Mouse (Mus musculus) limb, embryonic 11.5 days (tissue): ENCODE measurements around the gene P2ry2. TPM values are rescaled to one million over a fixed set of nuclear protein-coding genes. Genes with fewer than 3 reads are reported as not detected.

ENCODE experiments used
- ATAC-seq: fragments of 200-750 bp; cut with Nextera tagmentation; 2 replicates; pipeline ENCODE4 v1.8.0; 2017; ENCODE audit warnings: low read depth; ENCODE audit not compliant: insufficient number of reproducible peaks, low FRiP score, low TSS enrichment
- DNase-seq: peaks from one replicate; pipeline ENCODE4 v3.0.0-alpha.2; 2015; ENCODE audit warnings: low spot score
- H3K27ac ChIP-seq: fragments of 300-500 bp; sonication (generic); replicated peaks from 2 replicates; pipeline ENCODE4 v1.5.1; 2014; ENCODE audit warnings: low read depth, mild to moderate bottlenecking, low read length
- H3K27me3 ChIP-seq: fragments of 300-500 bp; sonication (generic); 2 replicates; pipeline ENCODE4 v1.6.1; 2014; ENCODE audit warnings: mild to moderate bottlenecking, low read length, mixed read lengths; ENCODE audit not compliant: control insufficient read depth, insufficient read depth
- H3K36me3 ChIP-seq: fragments of 300-500 bp; sonication (generic); 2 replicates; pipeline ENCODE4 v1.6.1; 2014; ENCODE audit warnings: mild to moderate bottlenecking, low read length, moderate library complexity, mixed read lengths; ENCODE audit not compliant: control insufficient read depth, insufficient read depth
- H3K4me1 ChIP-seq: fragments of 300-500 bp; sonication (generic); 2 replicates; pipeline ENCODE4 v1.6.1; 2014; ENCODE audit warnings: low read length, mixed read lengths; ENCODE audit not compliant: control insufficient read depth, insufficient read depth
- H3K4me2 ChIP-seq: fragments of 300-500 bp; sonication (generic); 2 replicates; pipeline ENCODE4 v1.6.1; 2014; ENCODE audit warnings: low read depth, mild to moderate bottlenecking, moderate library complexity; ENCODE audit not compliant: severe bottlenecking
- H3K4me3 ChIP-seq: fragments of 300-500 bp; sonication (generic); 2 replicates; pipeline ENCODE4 v1.5.1; 2014; ENCODE audit warnings: low read depth, low read length
- H3K9ac ChIP-seq: fragments of 300-500 bp; sonication (generic); 2 replicates; pipeline ENCODE4 v1.6.1; 2014; ENCODE audit warnings: mild to moderate bottlenecking, low read length
- H3K9me3 ChIP-seq: fragments of 300-500 bp; sonication (generic); 2 replicates; pipeline ENCODE4 v1.6.1; 2016; ENCODE audit warnings: low read length; ENCODE audit not compliant: control insufficient read depth
- WGBS: fragments of 180-500 bp; shearing (Covaris S2); extraction: QIAGEN DNeasy Blood & Tissue Kit; methylation state at CpG from one replicate; pipeline ENCODE4 v1.1.7; 2014; 5-methylcytosine and 5-hydroxymethylcytosine counted together
- polyA plus RNA-seq: library from polyadenylated mRNA; unstranded; fragments of >200 nt; fragmentation: Nextera tagmentation; extraction: Ambion mirVana; gene quantifications from 2 replicates; pipeline ENCODE4 v1.2.1, GENCODE M21; 2014

The P2ry2 gene
- polyA plus RNA-seq, 1 experiment from 2014 or later, result 0.40 TPM

DNA sequence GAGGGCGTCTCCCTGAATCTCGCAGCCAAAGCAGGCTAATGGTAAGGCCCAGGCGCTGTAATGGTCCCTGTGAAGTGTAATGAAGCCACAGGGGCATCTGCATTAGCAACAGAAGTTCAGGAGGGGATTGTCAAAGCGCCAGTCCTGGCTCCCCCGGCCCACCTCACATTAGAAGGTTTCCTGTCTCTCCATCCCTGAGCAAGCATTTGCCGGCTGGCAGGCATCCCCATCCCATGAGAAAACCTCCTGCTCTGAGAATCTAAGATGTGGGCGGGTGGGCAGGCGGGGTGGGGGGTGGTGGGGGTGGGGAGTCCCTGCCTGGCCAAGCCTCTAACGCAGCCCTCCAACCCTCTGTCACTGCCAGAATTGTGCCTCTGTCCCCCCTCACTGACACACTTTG is 1.4 kb upstream of the P2ry2 start:
- 0 out of 2 replicates have a peak, but pooled peaks cover 11% of the 10 kb centered on the region for H3K4me1 ChIP-seq
- DNase-seq (no peak), ATAC-seq (no peak)
- H3K4me3 ChIP-seq, result no peak overlapping the region
- WGBS, result 12% methylated on average over 8 of the region's 9 CpGs
- H3K36me3 ChIP-seq, result no peaks in the 10 kb centered on the region
- H3K27ac ChIP-seq, result no peak overlapping the region
- no peak overlapping the region for H3K4me2 ChIP-seq
- H3K9ac ChIP-seq, result no peak overlapping the region
- H3K9me3 ChIP-seq, result no peaks in the 10 kb centered on the region
- H3K27me3 ChIP-seq, result peaks cover 28% of the 10 kb centered on the region

DNA sequence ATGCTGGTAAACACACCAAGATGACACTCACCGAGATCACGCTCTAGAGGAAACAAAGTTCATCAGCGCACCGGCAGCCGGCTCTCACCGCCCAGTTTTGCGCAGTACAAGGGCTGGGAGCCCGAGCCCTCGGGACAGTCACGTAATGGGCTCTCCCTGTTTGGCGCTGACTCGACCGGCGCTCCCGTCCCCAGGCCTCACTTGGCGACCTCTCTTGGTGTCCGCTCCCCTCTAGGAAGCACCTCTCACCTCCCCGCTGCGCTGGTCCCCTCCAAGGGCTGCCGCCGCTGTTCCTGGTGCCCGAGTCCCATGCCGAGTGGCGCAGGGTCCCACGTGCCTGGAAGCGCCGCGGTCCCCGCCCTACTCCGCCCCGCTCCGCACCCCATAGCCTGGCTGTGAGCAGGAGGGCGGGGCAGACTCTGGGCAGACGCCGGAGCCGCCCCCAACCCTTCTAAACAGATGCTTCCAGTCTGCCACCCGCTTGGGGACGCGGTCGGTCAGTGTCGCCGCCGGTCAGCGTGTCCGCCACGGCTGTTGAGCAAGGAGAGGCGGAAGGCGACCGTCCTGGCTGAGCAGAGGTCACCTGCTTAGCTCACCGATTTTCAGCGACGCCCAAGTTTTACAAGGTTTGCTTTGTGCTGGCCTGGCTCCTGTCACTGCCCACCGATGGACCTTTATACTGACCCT is 842 bp downstream of the P2ry2 start:
- Histone ChIP-seq H3K9me3 (no peaks in the 10 kb centered on the region), H3K4me1 (0 out of 2 replicates have a peak, but pooled peaks cover 11% of the 10 kb centered on the region), H3K36me3 (no peaks in the 10 kb centered on the region), H3K27me3 (peaks cover 28% of the 10 kb centered on the region), H3K4me3 (peak overlapping the region; percentile 48), H3K27ac (no peak overlapping the region), H3K9ac (peak overlapping the region; percentile 43; the same call in 1 of the 2 replicates), H3K4me2 (peak overlapping the region; percentile 85)
- ATAC-seq (peak; percentile 90), DNase-seq (peak; percentile 78)
- under 1% methylated on average over 53 of the region's 53 CpGs for WGBS

DNA sequence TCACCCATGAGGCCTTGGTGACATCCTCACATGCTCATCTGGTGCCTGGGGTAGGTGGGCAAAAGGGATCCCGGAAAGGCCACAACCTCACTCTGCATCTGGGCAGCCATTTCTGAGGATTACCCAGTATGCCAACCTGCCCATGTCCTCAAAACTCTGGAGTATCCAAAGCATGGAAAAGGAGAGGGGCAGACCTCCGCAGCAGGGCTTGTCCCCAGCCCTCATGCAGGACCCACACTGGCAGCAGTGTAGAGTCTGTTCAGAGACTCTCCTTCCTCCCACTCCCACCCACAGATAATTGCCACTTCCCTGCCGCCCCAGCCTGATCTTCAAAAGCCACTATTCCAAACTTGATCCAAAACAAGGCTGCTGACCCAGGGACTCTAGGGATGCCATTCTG is 1.9 kb downstream of the P2ry2 start:
- Histone ChIP-seq H3K36me3 (no peaks in the 10 kb centered on the region), H3K27ac (no peak overlapping the region), H3K4me1 (0 out of 2 replicates have a peak, but pooled peaks cover 11% of the 10 kb centered on the region), H3K4me2 (no peak overlapping the region), H3K9me3 (no peaks in the 10 kb centered on the region), H3K27me3 (peaks cover 28% of the 10 kb centered on the region), H3K4me3 (no peak overlapping the region), H3K9ac (no peak overlapping the region)
- DNase-seq (no peak), ATAC-seq (no peak)
- 54% methylated on average over 3 of the region's 3 CpGs for WGBS

DNA sequence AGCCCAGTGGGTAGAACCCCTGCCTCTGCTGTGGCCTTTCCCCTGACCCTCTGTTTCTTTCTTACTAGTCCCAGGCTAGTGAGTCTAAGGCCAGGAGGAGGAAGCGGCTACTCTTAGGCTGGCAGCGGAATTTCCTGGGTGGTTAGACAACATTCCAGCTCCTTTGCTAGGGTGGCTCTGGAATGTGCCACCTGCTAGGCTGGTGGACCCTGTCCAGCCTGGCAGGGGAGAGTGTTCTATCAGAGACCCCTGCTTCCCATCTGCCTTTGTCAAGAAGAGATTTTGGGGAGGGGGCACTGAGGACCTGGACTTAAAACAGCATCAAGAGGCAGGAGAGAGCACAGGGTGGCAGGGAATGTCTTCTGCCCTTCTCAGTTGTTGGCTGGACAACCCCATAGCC is 6.5 kb downstream of the P2ry2 start:
- Histone ChIP-seq H3K27me3 (peaks cover 5% of the 10 kb centered on the region; the same call in 1 of the 2 replicates), H3K4me3 (no peak overlapping the region), H3K9ac (no peak overlapping the region), H3K36me3 (no peaks in the 10 kb centered on the region), H3K4me1 (peaks cover 3% of the 10 kb centered on the region), H3K27ac (no peak overlapping the region), H3K9me3 (no peaks in the 10 kb centered on the region), H3K4me2 (no peak overlapping the region)
- no peak for ATAC-seq
- no peak for DNase-seq
- WGBS, result 72% methylated on average over 2 of the region's 2 CpGs

DNA sequence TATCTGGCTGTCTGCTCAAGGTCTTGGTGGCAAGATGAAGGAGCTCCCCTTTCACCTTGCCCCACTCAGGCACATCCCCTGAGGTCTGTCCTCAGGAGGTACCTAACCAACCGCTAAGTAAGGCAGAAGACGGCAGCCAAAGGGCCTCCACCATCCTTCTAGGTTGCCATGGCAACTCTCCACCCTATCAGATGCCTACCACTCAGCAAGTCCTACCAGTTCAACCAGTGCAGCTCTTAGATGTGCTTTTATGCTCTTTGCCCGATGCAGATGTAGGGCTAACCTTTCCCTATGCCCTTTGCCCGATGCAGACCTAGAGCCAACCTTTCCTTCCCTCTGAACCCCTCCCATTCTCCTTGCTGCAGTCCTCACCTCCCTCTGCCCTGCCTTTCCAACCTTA is 7.5 kb downstream of the P2ry2 start:
- no peak overlapping the region for H3K4me3 ChIP-seq
- H3K27me3 ChIP-seq, result no peaks in the 10 kb centered on the region
- H3K27ac ChIP-seq, result no peak overlapping the region
- no peak overlapping the region for H3K9ac ChIP-seq
- DNase-seq (no peak), ATAC-seq (no peak)
- peaks cover 3% of the 10 kb centered on the region for H3K4me1 ChIP-seq
- no peaks in the 10 kb centered on the region for H3K9me3 ChIP-seq
- H3K4me2 ChIP-seq, result no peak overlapping the region
- H3K36me3 ChIP-seq, result no peaks in the 10 kb centered on the region
- 66% methylated on average over 4 of the region's 4 CpGs for WGBS

DNA sequence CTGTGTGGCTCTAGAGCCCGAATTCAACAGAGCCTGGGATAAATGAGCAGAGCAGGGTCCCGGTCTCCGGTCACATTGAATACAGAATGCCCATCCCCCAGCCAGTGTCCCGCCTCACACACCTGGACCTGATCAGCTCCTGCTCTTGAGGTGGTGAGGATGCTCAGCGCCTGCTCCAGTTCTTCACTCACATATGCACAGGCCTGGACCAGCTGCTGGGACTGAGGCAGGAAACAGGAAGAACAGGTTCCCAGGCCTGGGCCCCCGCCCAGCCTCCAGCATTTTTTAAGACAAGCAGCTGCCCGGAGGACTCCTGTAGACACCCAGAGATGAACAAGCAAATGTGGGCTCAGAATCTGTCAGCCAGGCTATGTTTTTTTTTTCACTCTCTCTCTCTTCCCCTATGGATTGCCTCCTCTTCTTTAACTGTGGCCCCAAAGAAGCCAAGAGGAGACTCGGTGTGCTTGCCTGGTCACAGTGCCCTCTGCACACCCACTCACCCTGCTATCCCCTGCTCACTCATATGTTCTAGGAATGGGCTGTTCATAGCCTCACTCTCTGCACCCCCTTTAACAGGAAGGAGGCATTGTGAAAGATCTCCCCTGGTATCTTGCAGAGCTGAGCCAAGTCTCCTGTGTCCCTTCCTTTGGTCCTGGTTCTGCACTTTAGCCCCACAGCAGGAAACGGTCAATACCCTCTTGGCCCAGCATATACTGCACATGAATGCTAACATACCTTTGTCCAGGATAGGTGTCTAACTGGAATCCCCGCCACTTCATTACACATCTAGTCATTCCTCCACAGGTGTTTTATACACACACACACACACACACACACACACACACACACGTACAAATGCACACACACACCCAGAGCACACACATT is 9.0 kb downstream of the P2ry2 start:
- WGBS, result 61% methylated on average over 11 of the region's 11 CpGs
- Histone ChIP-seq H3K4me1 (peaks cover 3% of the 10 kb centered on the region), H3K27ac (no peak overlapping the region), H3K36me3 (no peaks in the 10 kb centered on the region), H3K4me3 (no peak overlapping the region), H3K27me3 (no peaks in the 10 kb centered on the region), H3K9ac (no peak overlapping the region), H3K9me3 (no peaks in the 10 kb centered on the region), H3K4me2 (no peak overlapping the region)
- peak; percentile 60 for DNase-seq
- peak; percentile 72 for ATAC-seq

DNA sequence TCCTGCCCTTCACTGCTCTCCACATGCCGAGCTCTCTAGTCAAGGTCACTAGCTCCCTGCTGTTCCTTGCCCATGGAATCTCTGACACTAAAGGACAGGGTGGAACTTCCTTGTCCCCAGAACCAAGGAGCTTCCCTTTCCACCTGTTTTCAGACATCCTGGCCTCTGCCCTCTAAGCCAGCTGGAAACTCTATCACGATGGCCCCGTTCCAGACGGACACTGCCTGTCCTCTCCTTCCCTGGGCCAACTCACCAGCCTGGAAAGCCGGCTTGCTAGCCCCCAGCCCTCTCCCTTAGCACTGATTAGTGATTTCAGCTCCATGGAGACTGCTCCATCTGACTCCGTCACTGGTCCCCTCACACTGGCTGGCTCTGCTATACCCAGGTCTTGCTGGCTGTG is 10.4 kb downstream of the P2ry2 start:
- WGBS, result 84% methylated on average over 6 of the region's 6 CpGs
- H3K4me3 ChIP-seq, result no peak overlapping the region
- no peak overlapping the region for H3K9ac ChIP-seq
- H3K36me3 ChIP-seq, result no peaks in the 10 kb centered on the region
- DNase-seq (no peak), ATAC-seq (no peak)
- H3K4me2 ChIP-seq, result no peak overlapping the region
- no peaks in the 10 kb centered on the region for H3K9me3 ChIP-seq
- no peaks in the 10 kb centered on the region for H3K27me3 ChIP-seq
- no peak overlapping the region for H3K27ac ChIP-seq
- peaks cover 3% of the 10 kb centered on the region for H3K4me1 ChIP-seq

DNA sequence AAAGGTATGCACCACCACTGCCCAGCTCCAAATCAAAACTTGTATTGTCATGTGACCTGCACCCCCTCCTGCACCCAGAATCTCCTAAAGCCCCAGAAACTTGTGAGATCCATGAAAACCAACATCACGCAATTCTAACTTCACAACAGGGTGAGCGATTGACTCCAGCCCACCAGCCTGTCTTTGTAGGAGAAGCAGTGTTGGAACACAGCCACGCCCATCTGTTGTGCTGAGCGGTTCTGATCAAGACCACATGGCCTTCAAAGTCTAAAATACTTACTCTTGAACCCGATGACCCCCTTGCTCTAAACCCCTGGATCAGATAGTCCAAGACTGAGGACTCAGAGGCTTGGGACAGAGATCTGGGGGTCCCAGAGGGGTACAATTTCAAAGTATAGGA is 13.0 kb downstream of the P2ry2 start:
- Histone ChIP-seq H3K9me3 (no peaks in the 10 kb centered on the region), H3K36me3 (no peaks in the 10 kb centered on the region), H3K4me3 (no peak overlapping the region), H3K4me2 (no peak overlapping the region), H3K4me1 (peaks cover 3% of the 10 kb centered on the region), H3K9ac (no peak overlapping the region), H3K27ac (no peak overlapping the region), H3K27me3 (no peaks in the 10 kb centered on the region)
- DNase-seq (no peak), ATAC-seq (no peak)
- WGBS, result 71% methylated on average over 5 of the region's 5 CpGs
